Mouse (Mus musculus) Muller cell, postnatal 12 days (primary cell): ENCODE results near the gene Itgb3.
"Not testable (repeated sequence)": the region's sequence is repeated elsewhere in the genome, so short reads cannot be mapped to it uniquely, and the experiment has no call there.

Experiments
- DNase-seq: peaks from one replicate; pipeline ENCODE4 v3.0.0-alpha.2; 2015; ENCODE audit errors: inconsistent ontology term

The Itgb3 gene

GRCm38 (mm10) chr11:104607491-104608245 is at the start of gene Itgb3:
Itgb3 (plus strand) TSS chr11:104608000.
- peak; percentile 76 for DNase-seq

- no peak for DNase-seq
These were observed 49.7 kb upstream of the Itgb3 start for GRCm38 (mm10) chr11:104558065-104558464.

- no peak for DNase-seq
These were observed 49.0 kb upstream of the Itgb3 start for GRCm38 (mm10) chr11:104558651-104559403.

GRCm38 (mm10) chr11:104560971-104561370 is 46.8 kb upstream of the Itgb3 start:
- DNase-seq, result peak; percentile 61

GRCm38 (mm10) chr11:104563496-104563895 is 44.3 kb upstream of the Itgb3 start:
- DNase-seq, result no peak

- no peak for DNase-seq
These were observed 42.6 kb upstream of the Itgb3 start for GRCm38 (mm10) chr11:104565172-104565571.

GRCm38 (mm10) chr11:104566097-104566496 is 41.7 kb upstream of the Itgb3 start:
- DNase-seq, result no peak

GRCm38 (mm10) chr11:104566796-104567195 is 41.0 kb upstream of the Itgb3 start:
- DNase-seq, result no peak

GRCm38 (mm10) chr11:104567736-104568135 is 40.1 kb upstream of the Itgb3 start:
- DNase-seq, result no peak

GRCm38 (mm10) chr11:104568326-104568725 is 39.5 kb upstream of the Itgb3 start:
- no peak for DNase-seq

- DNase-seq, result not testable (repeated sequence)
These were observed 37.3 kb upstream of the Itgb3 start for GRCm38 (mm10) chr11:104570515-104570914.

- DNase-seq, result peak; percentile 56
These were observed 36.4 kb upstream of the Itgb3 start for GRCm38 (mm10) chr11:104571373-104571772.

- DNase-seq, result no peak
These were observed 35.7 kb upstream of the Itgb3 start for GRCm38 (mm10) chr11:104572091-104572490.

GRCm38 (mm10) chr11:104572566-104572965 is 35.2 kb upstream of the Itgb3 start:
- DNase-seq, result no peak

GRCm38 (mm10) chr11:104576772-104577612 is 30.8 kb upstream of the Itgb3 start:
- DNase-seq, result no peak

- no peak for DNase-seq
These were observed 29.7 kb upstream of the Itgb3 start for GRCm38 (mm10) chr11:104578074-104578473.

GRCm38 (mm10) chr11:104579084-104579483 is 28.7 kb upstream of the Itgb3 start:
- DNase-seq, result no peak

- no peak for DNase-seq
These were observed 28.2 kb upstream of the Itgb3 start for GRCm38 (mm10) chr11:104579575-104579974.

GRCm38 (mm10) chr11:104580091-104580490 is 27.7 kb upstream of the Itgb3 start:
- DNase-seq, result no peak

- DNase-seq, result no peak
These were observed 27.2 kb upstream of the Itgb3 start for GRCm38 (mm10) chr11:104580606-104581005.

- no peak for DNase-seq
These were observed 26.1 kb upstream of the Itgb3 start for GRCm38 (mm10) chr11:104581446-104582307.
